Mouse (Mus musculus) megakaryocyte, embryonic 14.5 days (primary cell): ENCODE data around the gene Ugcg. TPM values are rescaled to one million over a fixed set of nuclear protein-coding genes. Genes with fewer than 3 reads are reported as not detected.
"Not testable (repeated sequence)": the region's sequence is repeated elsewhere in the genome, so short reads cannot be mapped to it uniquely, and the experiment has no call there.

ENCODE experiments used
- H3K27me3 ChIP-seq: replicated peaks from 2 replicates; pipeline ENCODE3; 2012; ENCODE audit warnings: inconsistent platforms
- H3K36me3 ChIP-seq: replicated peaks from 2 replicates; pipeline ENCODE3; 2012; ENCODE audit warnings: low read length, inconsistent platforms, mixed read lengths
- H3K4me1 ChIP-seq: 2 replicates; pipeline ENCODE4 v1.6.1; 2012; ENCODE audit warnings: inconsistent platforms
- H3K4me3 ChIP-seq: replicated peaks from 2 replicates; pipeline ENCODE3; 2012; ENCODE audit warnings: moderate library complexity, mild to moderate bottlenecking, inconsistent platforms
- H3K9me3 ChIP-seq: 2 replicates; pipeline ENCODE4 v1.6.1; 2012; ENCODE audit warnings: inconsistent platforms
- FLI1 ChIP-seq: IDR thresholded peaks from 2 replicates; pipeline ENCODE4 v1.6.1; 2012; ENCODE audit warnings: low read length, inconsistent platforms, mixed read lengths
- GATA1 ChIP-seq: IDR thresholded peaks from 3 replicates; pipeline ENCODE4 v1.6.1; 2012; ENCODE audit warnings: mixed read lengths, low read length, inconsistent platforms, borderline replicate concordance
- polyA plus RNA-seq: library from polyadenylated mRNA; stranded (reverse); fragments of >175 nt; gene quantifications from 2 replicates; pipeline ENCODE4 v1.2.3, GENCODE M21; 2012; ENCODE audit warnings: low replicate concordance; ENCODE audit not compliant: insufficient read depth

Gene Ugcg
- polyA plus RNA-seq, 1 experiment = 1.4 TPM

- Histone ChIP-seq H3K9me3 (no peaks in the 10 kb centered on the region), H3K36me3 (no peaks in the 10 kb centered on the region), H3K27me3 (no peaks in the 10 kb centered on the region), H3K4me1 (peaks cover 34% of the 10 kb centered on the region), H3K4me3 (no peak overlapping the region)
- TF ChIP-seq GATA1 (no peak), FLI1 (no peak)
Measured at GRCm38 (mm10) chr4:59252386-59253054, 63.5 kb downstream of the Ugcg start.

GRCm38 (mm10) chr4:59253055-59253434 lies 64.0 kb downstream of the Ugcg start:
- Histone ChIP-seq H3K27me3 (no peaks in the 10 kb centered on the region), H3K36me3 (no peaks in the 10 kb centered on the region), H3K9me3 (no peaks in the 10 kb centered on the region), H3K4me3 (no peak overlapping the region), H3K4me1 (peaks cover 29% of the 10 kb centered on the region)
- TF ChIP-seq GATA1 (no peak), FLI1 (no peak)

- Histone ChIP-seq H3K9me3 (no peaks in the 10 kb centered on the region), H3K4me3 (no peak overlapping the region), H3K36me3 (no peaks in the 10 kb centered on the region), H3K4me1 (peaks cover 33% of the 10 kb centered on the region), H3K27me3 (no peaks in the 10 kb centered on the region)
- no peak for TF ChIP-seq FLI1
Measured at GRCm38 (mm10) chr4:59254397-59254796, 65.3 kb downstream of the Ugcg start.

GRCm38 (mm10) chr4:59255988-59256387 lies 66.9 kb downstream of the Ugcg start:
- Histone ChIP-seq H3K27me3 (no peaks in the 10 kb centered on the region), H3K4me1 (peaks cover 44% of the 10 kb centered on the region), H3K9me3 (no peaks in the 10 kb centered on the region), H3K4me3 (no peak overlapping the region), H3K36me3 (no peaks in the 10 kb centered on the region)
- TF ChIP-seq GATA1 = no peak

- H3K36me3 ChIP-seq = no peaks in the 10 kb centered on the region
- no peaks in the 10 kb centered on the region for H3K9me3 ChIP-seq
- H3K4me3 ChIP-seq = no peak overlapping the region
- H3K4me1 ChIP-seq = peaks cover 53% of the 10 kb centered on the region
- no peak for TF ChIP-seq FLI1
- TF ChIP-seq GATA1 = no peak
- no peaks in the 10 kb centered on the region for H3K27me3 ChIP-seq
Measured at GRCm38 (mm10) chr4:59257866-59258265, 68.8 kb downstream of the Ugcg start.

- Histone ChIP-seq H3K36me3 (no peaks in the 10 kb centered on the region), H3K4me3 (no peak overlapping the region), H3K9me3 (no peaks in the 10 kb centered on the region), H3K4me1 (peaks cover 59% of the 10 kb centered on the region), H3K27me3 (no peaks in the 10 kb centered on the region)
- TF ChIP-seq FLI1 = no peak
- no peak for TF ChIP-seq GATA1
Measured at GRCm38 (mm10) chr4:59258771-59259170, 69.7 kb downstream of the Ugcg start.

- TF ChIP-seq FLI1 = no peak
- no peak for TF ChIP-seq GATA1
- H3K9me3 ChIP-seq = no peaks in the 10 kb centered on the region
- H3K36me3 ChIP-seq = no peaks in the 10 kb centered on the region
- H3K4me1 ChIP-seq = peaks cover 62% of the 10 kb centered on the region
- no peak overlapping the region for H3K4me3 ChIP-seq
- H3K27me3 ChIP-seq = no peaks in the 10 kb centered on the region
Measured at GRCm38 (mm10) chr4:59259806-59260205, 70.7 kb downstream of the Ugcg start.

GRCm38 (mm10) chr4:59260871-59261515 lies 71.9 kb downstream of the Ugcg start:
- H3K9me3 ChIP-seq = peaks cover 4% of the 10 kb centered on the region
- no peak for TF ChIP-seq FLI1
- peaks cover 68% of the 10 kb centered on the region for H3K4me1 ChIP-seq
- no peak overlapping the region for H3K4me3 ChIP-seq
- no peaks in the 10 kb centered on the region for H3K36me3 ChIP-seq
- H3K27me3 ChIP-seq = no peaks in the 10 kb centered on the region

GRCm38 (mm10) chr4:59261582-59261981 lies 72.5 kb downstream of the Ugcg start:
- not testable (repeated sequence) for H3K27me3 ChIP-seq, H3K4me3 ChIP-seq, H3K9me3 ChIP-seq, H3K36me3 ChIP-seq
- peaks cover 64% of the 10 kb centered on the region for H3K4me1 ChIP-seq

- no peak for TF ChIP-seq GATA1
- TF ChIP-seq FLI1 = no peak
- Histone ChIP-seq H3K27me3 (no peaks in the 10 kb centered on the region), H3K4me3 (no peak overlapping the region), H3K9me3 (peaks cover 12% of the 10 kb centered on the region), H3K4me1 (peaks cover 59% of the 10 kb centered on the region), H3K36me3 (peaks cover 5% of the 10 kb centered on the region)
Measured at GRCm38 (mm10) chr4:59262156-59262555, 73.1 kb downstream of the Ugcg start.

- H3K4me1 ChIP-seq = peaks cover 59% of the 10 kb centered on the region
- H3K27me3 ChIP-seq = no peaks in the 10 kb centered on the region
- TF ChIP-seq GATA1 = no peak
- TF ChIP-seq FLI1 = no peak
Measured at GRCm38 (mm10) chr4:59263418-59263817, 74.4 kb downstream of the Ugcg start.

More at GRCm38 (mm10) chr4:59263418-59263817, 74.4 kb downstream of the Ugcg start:
- Histone ChIP-seq H3K9me3 (peaks cover 22% of the 10 kb centered on the region), H3K4me3 (no peak overlapping the region), H3K36me3 (peaks cover 11% of the 10 kb centered on the region)
